In genomic region chr6:85452411-85452665, GRCm38 (mm10) we compare ENCODE assay signal across 8 mouse cellular contexts. TPM values are rescaled to one million over a fixed set of nuclear protein-coding genes. Genes with fewer than 3 reads are reported as not detected.
DNase-seq lines count a peak whose midpoint lies in the region; ATAC-seq and TF ChIP-seq lines count a peak whose summit lies in the region.

No protein-coding gene starts in this region.

- H3K4me2 ChIP-seq in lung, embryonic 14.5 days, result peak overlapping the region; percentile 92
- peak overlapping the region; percentile 80 for H3K4me2 ChIP-seq in embryonic facial prominence, embryonic 14.5 days (ENCODE audit: low read depth, low read length)
- H3K4me2 ChIP-seq in limb, embryonic 11.5 days (ENCODE audit: low read depth, severe bottlenecking), result peak overlapping the region; percentile 95
- peak overlapping the region; percentile 96 for H3K4me2 ChIP-seq in neural tube, embryonic 15.5 days

- H3K4me3 ChIP-seq in lung, embryonic 14.5 days (ENCODE audit: low read depth, low read length), result peak overlapping the region; percentile 75
- H3K4me3 ChIP-seq in embryonic facial prominence, embryonic 14.5 days (ENCODE audit: low read depth, low read length), result peak overlapping the region; percentile 75
- H3K4me3 ChIP-seq in limb, embryonic 11.5 days (ENCODE audit: low read depth, low read length), result peak overlapping the region; percentile 87
- peak overlapping the region; percentile 78 for H3K4me3 ChIP-seq in neural tube, embryonic 15.5 days (replicated peaks)

- peak overlapping the region; percentile 93 for H3K27ac ChIP-seq in lung, embryonic 14.5 days (ENCODE audit: low read depth)
- peak overlapping the region; percentile 91 for H3K27ac ChIP-seq in embryonic facial prominence, embryonic 14.5 days (replicated peaks; ENCODE audit: low read depth, low read length)
- H3K27ac ChIP-seq in limb, embryonic 11.5 days (replicated peaks; ENCODE audit: low read depth, low read length), result peak overlapping the region; percentile 86
- peak overlapping the region; percentile 87 for H3K27ac ChIP-seq in neural tube, embryonic 15.5 days (replicated peaks)

- H3K36me3 ChIP-seq in lung, embryonic 14.5 days (ENCODE audit: insufficient read depth), result 0 out of 2 replicates have a peak, but pooled peaks cover 3% of the 10 kb centered on the region
- H3K36me3 ChIP-seq in embryonic facial prominence, embryonic 14.5 days (ENCODE audit: control insufficient read depth, insufficient read depth, low read length), result peaks cover 6% of the 10 kb centered on the region; the same call in 1 of the 2 replicates
- H3K36me3 ChIP-seq in limb, embryonic 11.5 days (ENCODE audit: control insufficient read depth, insufficient read depth, low read length), result peaks cover 2% of the 10 kb centered on the region; the same call in 1 of the 2 replicates
- no peaks in the 10 kb centered on the region for H3K36me3 ChIP-seq in neural tube, embryonic 15.5 days

- H3K9me3 ChIP-seq in lung, embryonic 14.5 days (ENCODE audit: low read depth, low read length), result no peaks in the 10 kb centered on the region
- no peaks in the 10 kb centered on the region for H3K9me3 ChIP-seq in embryonic facial prominence, embryonic 14.5 days (ENCODE audit: control insufficient read depth, low read length)
- no peaks in the 10 kb centered on the region for H3K9me3 ChIP-seq in limb, embryonic 11.5 days (ENCODE audit: control insufficient read depth, low read length)
- no peaks in the 10 kb centered on the region for H3K9me3 ChIP-seq in neural tube, embryonic 15.5 days (replicated peaks)

- no peak for ATAC-seq in lung, embryonic 14.5 days (ENCODE audit: insufficient read depth)
- no peak for ATAC-seq in embryonic facial prominence, embryonic 14.5 days (ENCODE audit: low read depth)
- ATAC-seq in limb, embryonic 11.5 days (ENCODE audit: insufficient number of reproducible peaks, low FRiP score, low TSS enrichment, low read depth), result no peak
- ATAC-seq in neural tube, embryonic 15.5 days (ENCODE audit: low FRiP score), result no peak
- ATAC-seq in activated CD4-positive, CD25-positive, alpha-beta regulatory T cell, adult 4 months, result no peak

- DNase-seq in lung, embryonic 14.5 days, result peak; percentile 63
- DNase-seq in lung, postnatal 25 days (ENCODE audit: low spot score), result no peak
- peak; percentile 49 for DNase-seq in embryonic facial prominence, embryonic 14.5 days (ENCODE audit: low spot score)
- DNase-seq in limb, embryonic 11.5 days (ENCODE audit: low spot score), result no peak
- no peak for DNase-seq in left cerebral cortex, adult 11 months (ENCODE audit: low spot score)
- no peak for DNase-seq in kidney, adult 8-10 months

- WGBS in lung, embryonic 14.5 days, result 0% methylated on average over 15 of the region's 15 CpGs
- whole genome bisulfite sequencing in embryonic facial prominence, embryonic 14.5 days, result under 1% methylated on average over 15 of the region's 15 CpGs
- 0% methylated on average over 15 of the region's 15 CpGs for WGBS in limb, embryonic 11.5 days
- WGBS in neural tube, embryonic 15.5 days, result under 1% methylated on average over 15 of the region's 15 CpGs

- peaks cover 11% of the 10 kb centered on the region; the same call in 1 of the 2 replicates for H3K4me1 ChIP-seq in lung, embryonic 14.5 days (ENCODE audit: insufficient read depth)
- H3K4me1 ChIP-seq in embryonic facial prominence, embryonic 14.5 days (ENCODE audit: control insufficient read depth, insufficient read depth, low read length), result peaks cover 16% of the 10 kb centered on the region
- H3K4me1 ChIP-seq in limb, embryonic 11.5 days (ENCODE audit: control insufficient read depth, insufficient read depth, low read length), result peaks cover 13% of the 10 kb centered on the region
- peaks cover 54% of the 10 kb centered on the region for H3K4me1 ChIP-seq in neural tube, embryonic 15.5 days

- no peak for TF ChIP-seq CTCF in lung, embryonic 14.5 days (IDR thresholded peaks at IDR 0.05; ENCODE audit: low read depth)

- H3K9ac ChIP-seq in lung, embryonic 14.5 days, result peak overlapping the region; percentile 96
- peak overlapping the region; percentile 94 for H3K9ac ChIP-seq in embryonic facial prominence, embryonic 14.5 days (ENCODE audit: low read depth, low read length)
- H3K9ac ChIP-seq in limb, embryonic 11.5 days (ENCODE audit: low read length), result peak overlapping the region; percentile 93
- H3K9ac ChIP-seq in neural tube, embryonic 15.5 days (replicated peaks), result peak overlapping the region; percentile 67

- H3K27me3 ChIP-seq in lung, embryonic 14.5 days (ENCODE audit: insufficient read depth, low read length), result no peaks in the 10 kb centered on the region
- no peaks in the 10 kb centered on the region for H3K27me3 ChIP-seq in embryonic facial prominence, embryonic 14.5 days (replicated peaks; ENCODE audit: control insufficient read depth, insufficient read depth, low read length)
- no peaks in the 10 kb centered on the region for H3K27me3 ChIP-seq in limb, embryonic 11.5 days (ENCODE audit: control insufficient read depth, insufficient read depth, low read length)
- no peaks in the 10 kb centered on the region for H3K27me3 ChIP-seq in neural tube, embryonic 15.5 days (replicated peaks)

RNA-seq across cellular contexts. Expression of gene Pradc1, which starts 0.6 kb away (rescaled TPM):
- polyA plus RNA-seq in lung, embryonic 14.5 days (2014; fragmentation: Nextera tagmentation; extraction: Ambion mirVana), result 26.5 and 27.3 TPM in 2 replicates
- polyA plus RNA-seq in embryonic facial prominence, embryonic 14.5 days (2014; fragmentation: Nextera tagmentation; extraction: Ambion mirVana), result 28.0 and 29.9 TPM in 2 replicates
- 19.6 and 20.9 TPM in 2 replicates for polyA plus RNA-seq in limb, embryonic 11.5 days (2014; fragmentation: Nextera tagmentation; extraction: Ambion mirVana)
- 27.4 and 32.7 TPM in 2 replicates for polyA plus RNA-seq in neural tube, embryonic 15.5 days (2015; fragmentation: Nextera tagmentation; extraction: Ambion mirVana)
- 10 to 100 TPM; 17.9 to 24.1 TPM for polyA plus RNA-seq in activated CD4-positive, CD25-positive, alpha-beta regulatory T cell, adult 4 months (2017; shearing (Covaris generic))

RNA-seq across cellular contexts. Expression of gene Cct7, which starts 1.0 kb away (rescaled TPM):
- 501 and 506 TPM in 2 replicates for polyA plus RNA-seq in lung, embryonic 14.5 days (2014; fragmentation: Nextera tagmentation; extraction: Ambion mirVana)
- polyA plus RNA-seq in embryonic facial prominence, embryonic 14.5 days (2014; fragmentation: Nextera tagmentation; extraction: Ambion mirVana), result 448 and 463 TPM in 2 replicates
- polyA plus RNA-seq in limb, embryonic 11.5 days (2014; fragmentation: Nextera tagmentation; extraction: Ambion mirVana), result 706 and 718 TPM in 2 replicates
- 559 and 582 TPM in 2 replicates for polyA plus RNA-seq in neural tube, embryonic 15.5 days (2015; fragmentation: Nextera tagmentation; extraction: Ambion mirVana)
- 100 to 1,000 TPM; 290 to 307 TPM for polyA plus RNA-seq in activated CD4-positive, CD25-positive, alpha-beta regulatory T cell, adult 4 months (2017; shearing (Covaris generic))

RNA-seq across cellular contexts. Expression of gene Smyd5, which starts 20.5 kb away (rescaled TPM):
- polyA plus RNA-seq in lung, embryonic 14.5 days (2014; fragmentation: Nextera tagmentation; extraction: Ambion mirVana), result 67.3 and 68.3 TPM in 2 replicates
- 38.1 and 43.4 TPM in 2 replicates for polyA plus RNA-seq in embryonic facial prominence, embryonic 14.5 days (2014; fragmentation: Nextera tagmentation; extraction: Ambion mirVana)
- 60.4 and 61.8 TPM in 2 replicates for polyA plus RNA-seq in limb, embryonic 11.5 days (2014; fragmentation: Nextera tagmentation; extraction: Ambion mirVana)
- polyA plus RNA-seq in neural tube, embryonic 15.5 days (2015; fragmentation: Nextera tagmentation; extraction: Ambion mirVana), result 75.6 and 79.1 TPM in 2 replicates
- 10 to 100 TPM; 21.2 to 27.0 TPM for polyA plus RNA-seq in activated CD4-positive, CD25-positive, alpha-beta regulatory T cell, adult 4 months (2017; shearing (Covaris generic))

RNA-seq across cellular contexts. Expression of gene Noto, which starts 28.7 kb away (rescaled TPM):
- 0.19 and 0.37 TPM in 2 replicates for polyA plus RNA-seq in lung, embryonic 14.5 days (2014; fragmentation: Nextera tagmentation; extraction: Ambion mirVana)
- polyA plus RNA-seq in embryonic facial prominence, embryonic 14.5 days (2014; fragmentation: Nextera tagmentation; extraction: Ambion mirVana), result not detected in 2 replicates
- polyA plus RNA-seq in limb, embryonic 11.5 days (2014; fragmentation: Nextera tagmentation; extraction: Ambion mirVana), result not detected in 2 replicates
- not detected in 2 replicates for polyA plus RNA-seq in neural tube, embryonic 15.5 days (2015; fragmentation: Nextera tagmentation; extraction: Ambion mirVana)
- polyA plus RNA-seq in activated CD4-positive, CD25-positive, alpha-beta regulatory T cell, adult 4 months (2017; shearing (Covaris generic)), result not detected

RNA-seq across cellular contexts. Expression of gene Fbxo41, which starts 50.5 kb away (rescaled TPM):
- 0.15 and 0.29 TPM in 2 replicates for polyA plus RNA-seq in lung, embryonic 14.5 days (2014; fragmentation: Nextera tagmentation; extraction: Ambion mirVana)
- polyA plus RNA-seq in embryonic facial prominence, embryonic 14.5 days (2014; fragmentation: Nextera tagmentation; extraction: Ambion mirVana), result 0.46 and 0.49 TPM in 2 replicates
- 1.5 and 1.7 TPM in 2 replicates for polyA plus RNA-seq in limb, embryonic 11.5 days (2014; fragmentation: Nextera tagmentation; extraction: Ambion mirVana)
- 8.2 and 9.5 TPM in 2 replicates for polyA plus RNA-seq in neural tube, embryonic 15.5 days (2015; fragmentation: Nextera tagmentation; extraction: Ambion mirVana)
- under 1 TPM in 1 of 2 experiments, not detected in 1; 0.05 TPM for polyA plus RNA-seq in activated CD4-positive, CD25-positive, alpha-beta regulatory T cell, adult 4 months (2017; shearing (Covaris generic))

Comparison
In these comparisons a context has a peak if more than half of its experiments do, and no peak if none do; other contexts are left out.
1. DNase-seq: peak in lung, embryonic 14.5 days (single experiment) and embryonic facial prominence, embryonic 14.5 days (single experiment); none in lung, postnatal 25 days (single experiment), limb, embryonic 11.5 days (single experiment), left cerebral cortex, adult 11 months (single experiment) and kidney, adult 8-10 months (0 of 2).
2. Peak in every context shown above with its lines, with median percentiles within 50 percentile points of each other: H3K27ac ChIP-seq, H3K4me2 ChIP-seq, H3K4me3 ChIP-seq and H3K9ac ChIP-seq.